ENCODE assay signal across 21 mouse cellular contexts in genomic region chr19:9987593-9987992, GRCm38 (mm10). TPM values are rescaled to one million over a fixed set of nuclear protein-coding genes. Genes with fewer than 3 reads are reported as not detected.
DNase-seq lines count a peak whose midpoint lies in the region; ATAC-seq and TF ChIP-seq lines count a peak whose summit lies in the region.
"Had no signal": no experiment of that assay in that cellular context is flagged by ENCODE, and none has a peak within 500 bp of the region (broad histone marks: within the 10 kb centered on the region; RNA-seq: fewer than 3 reads in every experiment).

No protein-coding gene starts in this region.

- peaks cover 10% of the 10 kb centered on the region for H3K27me3 ChIP-seq in forebrain, embryonic 10.5 days (ENCODE audit: poor library complexity, severe bottlenecking)
- H3K27me3 ChIP-seq in forebrain, postnatal 0 days (ENCODE audit: insufficient read depth, low read length) = no peaks in the 10 kb centered on the region
- H3K27me3 ChIP-seq in intestine, postnatal 0 days (replicated peaks; ENCODE audit: control insufficient read depth, insufficient read depth, low read length) = no peaks in the 10 kb centered on the region
- no peaks in the 10 kb centered on the region for H3K27me3 ChIP-seq in intestine, embryonic 15.5 days (replicated peaks)
- H3K27me3 ChIP-seq in embryonic facial prominence, embryonic 12.5 days = no peaks in the 10 kb centered on the region
- no peaks in the 10 kb centered on the region for H3K27me3 ChIP-seq in liver, embryonic 16.5 days (ENCODE audit: control insufficient read depth, insufficient read depth, low read depth, low read length)
- H3K27me3 ChIP-seq: forebrain, embryonic 13.5 days; stomach, embryonic 15.5 days had no signal

- DNase-seq in forebrain, embryonic 10.5 days (ENCODE audit: extremely low spot score, low spot score) = no peak
- no peak for DNase-seq in forebrain, postnatal 0 days
- DNase-seq in adrenal gland, postnatal 36 days = no peak
- DNase-seq: adrenal gland, adult 2 months; cerebellum, postnatal 10 days; lung, postnatal 10 days; thymus, postnatal 25 days had no signal

- no peak overlapping the region for H3K4me2 ChIP-seq in forebrain, postnatal 0 days (ENCODE audit: low read depth)
- H3K4me2 ChIP-seq in intestine, postnatal 0 days (replicated peaks; ENCODE audit: low read depth) = no peak overlapping the region
- H3K4me2 ChIP-seq in intestine, embryonic 15.5 days (replicated peaks) = no peak overlapping the region
- H3K4me2 ChIP-seq in embryonic facial prominence, embryonic 12.5 days (replicated peaks) = no peak overlapping the region
- H3K4me2 ChIP-seq in liver, embryonic 16.5 days (ENCODE audit: low read depth, low read length) = no peak overlapping the region
- H3K4me2 ChIP-seq: forebrain, embryonic 13.5 days; stomach, embryonic 15.5 days had no signal

- H3K27ac ChIP-seq in forebrain, embryonic 10.5 days = peak overlapping the region; percentile 36; the same call in 1 of the 2 replicates
- no peak overlapping the region for H3K27ac ChIP-seq in forebrain, postnatal 0 days (ENCODE audit: low read depth, low read length)
- H3K27ac ChIP-seq in intestine, postnatal 0 days (ENCODE audit: low read depth, low read length) = no peak overlapping the region
- H3K27ac ChIP-seq in intestine, embryonic 15.5 days = no peak overlapping the region
- H3K27ac ChIP-seq in embryonic facial prominence, embryonic 12.5 days = 0 out of 2 replicates have a peak overlapping the region, but pooled peaks have one; percentile 12
- peak overlapping the region; percentile 1 for H3K27ac ChIP-seq in liver, embryonic 16.5 days (ENCODE audit: low read length)
- H3K27ac ChIP-seq: forebrain, embryonic 13.5 days; hindbrain, embryonic 10.5 days; kidney, postnatal 0 days; stomach, embryonic 15.5 days had no signal

- no peaks in the 10 kb centered on the region for H3K9me3 ChIP-seq in forebrain, embryonic 10.5 days
- no peaks in the 10 kb centered on the region for H3K9me3 ChIP-seq in forebrain, postnatal 0 days (ENCODE audit: low read length)
- no peaks in the 10 kb centered on the region for H3K9me3 ChIP-seq in intestine, postnatal 0 days (ENCODE audit: control insufficient read depth)
- H3K9me3 ChIP-seq in intestine, embryonic 15.5 days = no peaks in the 10 kb centered on the region
- no peaks in the 10 kb centered on the region for H3K9me3 ChIP-seq in embryonic facial prominence, embryonic 12.5 days
- no peaks in the 10 kb centered on the region for H3K9me3 ChIP-seq in liver, embryonic 16.5 days (replicated peaks; ENCODE audit: control insufficient read depth, low read length)
- H3K9me3 ChIP-seq: forebrain, embryonic 13.5 days; hindbrain, embryonic 10.5 days; stomach, embryonic 15.5 days had no signal

- no peak overlapping the region for H3K4me3 ChIP-seq in forebrain, embryonic 10.5 days
- H3K4me3 ChIP-seq in forebrain, postnatal 0 days (ENCODE audit: low read depth, low read length) = no peak overlapping the region
- no peak overlapping the region for H3K4me3 ChIP-seq in intestine, postnatal 0 days (ENCODE audit: low read depth, low read length)
- no peak overlapping the region for H3K4me3 ChIP-seq in intestine, embryonic 15.5 days (replicated peaks)
- H3K4me3 ChIP-seq in embryonic facial prominence, embryonic 12.5 days = no peak overlapping the region
- H3K4me3 ChIP-seq in liver, embryonic 16.5 days (ENCODE audit: low read depth, low read length) = no peak overlapping the region
- H3K4me3 ChIP-seq: forebrain, embryonic 13.5 days; hindbrain, embryonic 10.5 days; stomach, embryonic 15.5 days had no signal

- H3K4me1 ChIP-seq in forebrain, embryonic 10.5 days = peaks cover 34% of the 10 kb centered on the region
- H3K4me1 ChIP-seq in forebrain, postnatal 0 days (ENCODE audit: insufficient read depth) = peaks cover 7% of the 10 kb centered on the region; the same call in 1 of the 2 replicates
- no peaks in the 10 kb centered on the region for H3K4me1 ChIP-seq in intestine, postnatal 0 days (replicated peaks; ENCODE audit: control insufficient read depth, insufficient read depth, low read length)
- H3K4me1 ChIP-seq in intestine, embryonic 15.5 days (replicated peaks) = peaks cover 15% of the 10 kb centered on the region
- H3K4me1 ChIP-seq in embryonic facial prominence, embryonic 12.5 days = peaks cover 25% of the 10 kb centered on the region
- peaks cover 54% of the 10 kb centered on the region for H3K4me1 ChIP-seq in liver, embryonic 16.5 days (ENCODE audit: control insufficient read depth, low read depth, low read length)

- peaks cover 34% of the 10 kb centered on the region for H3K36me3 ChIP-seq in forebrain, embryonic 10.5 days (replicated peaks)
- H3K36me3 ChIP-seq in forebrain, postnatal 0 days (ENCODE audit: insufficient read depth) = peaks cover 14% of the 10 kb centered on the region
- peaks cover 21% of the 10 kb centered on the region for H3K36me3 ChIP-seq in intestine, postnatal 0 days (ENCODE audit: control insufficient read depth, insufficient read depth)
- H3K36me3 ChIP-seq in intestine, embryonic 15.5 days = peaks cover 15% of the 10 kb centered on the region; the same call in 1 of the 2 replicates
- peaks cover 23% of the 10 kb centered on the region for H3K36me3 ChIP-seq in embryonic facial prominence, embryonic 12.5 days
- peaks cover 30% of the 10 kb centered on the region for H3K36me3 ChIP-seq in liver, embryonic 16.5 days (ENCODE audit: control insufficient read depth, insufficient read depth)

- no peak for TF ChIP-seq CTCF in forebrain, postnatal 0 days (IDR thresholded peaks at IDR 0.05; ENCODE audit: low read depth)
- no peak for TF ChIP-seq CTCF in intestine, postnatal 0 days (IDR thresholded peaks at IDR 0.05; ENCODE audit: low read depth)

- no peak for ATAC-seq in forebrain, postnatal 0 days
- ATAC-seq in intestine, postnatal 0 days = no peak
- ATAC-seq in intestine, embryonic 15.5 days = no peak
- no peak for ATAC-seq in embryonic facial prominence, embryonic 12.5 days (ENCODE audit: insufficient number of reproducible peaks, insufficient read depth, low FRiP score, low TSS enrichment)
- ATAC-seq in liver, embryonic 16.5 days (ENCODE audit: low read depth) = no peak
- ATAC-seq in megakaryocyte-erythroid progenitor cell, adult 5-6 weeks (replicated peaks; ENCODE audit: low FRiP score, low TSS enrichment, poor library complexity, severe bottlenecking) = no peak
- ATAC-seq: CD4-positive, CD25-positive, alpha-beta regulatory T cell, adult 4 months; forebrain, embryonic 13.5 days; inflammation-experienced regulatory T-cells, adult 6 months had no signal

- H3K9ac ChIP-seq in forebrain, postnatal 0 days = no peak overlapping the region
- H3K9ac ChIP-seq in intestine, postnatal 0 days (ENCODE audit: low read depth, low read length) = 0 out of 2 replicates have a peak overlapping the region, but pooled peaks have one; percentile 7
- H3K9ac ChIP-seq in intestine, embryonic 15.5 days = no peak overlapping the region
- no peak overlapping the region for H3K9ac ChIP-seq in embryonic facial prominence, embryonic 12.5 days
- H3K9ac ChIP-seq in liver, embryonic 16.5 days (ENCODE audit: low read depth, low read length) = no peak overlapping the region
- H3K9ac ChIP-seq: forebrain, embryonic 13.5 days; stomach, embryonic 15.5 days had no signal

RNA-seq across cellular contexts. Expression of gene Fth1, which starts 7.2 kb away (rescaled TPM):
- polyA plus RNA-seq in forebrain, embryonic 10.5 days (2016; fragmentation: Nextera tagmentation; extraction: Ambion mirVana) = 1,226 and 1,339 TPM in 2 replicates
- 228 and 300 TPM in 2 replicates for total RNA-seq in forebrain, postnatal 0 days (2014; rRNA removed)
- 2,942 and 2,984 TPM in 2 replicates for polyA plus RNA-seq in forebrain, postnatal 0 days (2015; fragmentation: Nextera tagmentation; extraction: Ambion mirVana)
- 6,780 and 7,050 TPM in 2 replicates for polyA plus RNA-seq in intestine, postnatal 0 days (2015; fragmentation: Nextera tagmentation; extraction: Ambion mirVana)
- polyA plus RNA-seq in intestine, embryonic 15.5 days (2015; fragmentation: Nextera tagmentation; extraction: Ambion mirVana) = 1,893 and 1,941 TPM in 2 replicates
- polyA plus RNA-seq in embryonic facial prominence, embryonic 12.5 days (2016; fragmentation: Nextera tagmentation; extraction: Ambion mirVana) = 1,511 and 1,518 TPM in 2 replicates
- polyA plus RNA-seq in liver, embryonic 16.5 days (2015; fragmentation: Nextera tagmentation; extraction: Ambion mirVana) = 3,514 and 3,691 TPM in 2 replicates
- total RNA-seq in adrenal gland, postnatal 36 days (2021) = 1,000 to 10,000 TPM; 2,852 to 3,273 TPM
- total RNA-seq in megakaryocyte-erythroid progenitor cell, adult 5-6 weeks (2014; fragmentation: Nextera tagmentation) = 1,910 and 1,948 TPM in 2 replicates
- 775 and 886 TPM in 2 replicates for total RNA-seq in megakaryocyte-erythroid progenitor cell, adult 5-6 weeks (2017)

RNA-seq across cellular contexts. Expression of gene Best1, which starts 13.8 kb away (rescaled TPM):
- 2.1 and 2.3 TPM in 2 replicates for polyA plus RNA-seq in forebrain, embryonic 10.5 days (2016; fragmentation: Nextera tagmentation; extraction: Ambion mirVana)
- total RNA-seq in forebrain, postnatal 0 days (2014; rRNA removed) = 0.92 and 1.6 TPM in 2 replicates
- polyA plus RNA-seq in forebrain, postnatal 0 days (2015; fragmentation: Nextera tagmentation; extraction: Ambion mirVana) = 1.6 and 3.6 TPM in 2 replicates
- polyA plus RNA-seq in intestine, postnatal 0 days (2015; fragmentation: Nextera tagmentation; extraction: Ambion mirVana) = 0.61 and 0.89 TPM in 2 replicates
- polyA plus RNA-seq in intestine, embryonic 15.5 days (2015; fragmentation: Nextera tagmentation; extraction: Ambion mirVana) = 0.50 and 0.58 TPM in 2 replicates
- polyA plus RNA-seq in embryonic facial prominence, embryonic 12.5 days (2016; fragmentation: Nextera tagmentation; extraction: Ambion mirVana) = 1.7 and 1.8 TPM in 2 replicates
- polyA plus RNA-seq in liver, embryonic 16.5 days (2015; fragmentation: Nextera tagmentation; extraction: Ambion mirVana) = 0.13 and 0.14 TPM in 2 replicates
- total RNA-seq in adrenal gland, postnatal 36 days (2021) = under 1 TPM; 0.16 to 0.36 TPM
- not detected in 2 replicates for total RNA-seq in megakaryocyte-erythroid progenitor cell, adult 5-6 weeks (2014; fragmentation: Nextera tagmentation)
- not detected in 2 replicates for total RNA-seq in megakaryocyte-erythroid progenitor cell, adult 5-6 weeks (2017)
- total RNA-seq: granulocyte monocyte progenitor cell, adult 5-6 weeks; liver, adult 2 months; MEL had no signal

RNA-seq across cellular contexts. Expression of gene Rab3il1, which starts 13.9 kb away (rescaled TPM):
- polyA plus RNA-seq in forebrain, embryonic 10.5 days (2016; fragmentation: Nextera tagmentation; extraction: Ambion mirVana) = 39.3 and 39.8 TPM in 2 replicates
- 14.4 and 19.9 TPM in 2 replicates for total RNA-seq in forebrain, postnatal 0 days (2014; rRNA removed)
- polyA plus RNA-seq in forebrain, postnatal 0 days (2015; fragmentation: Nextera tagmentation; extraction: Ambion mirVana) = 20.0 and 20.6 TPM in 2 replicates
- polyA plus RNA-seq in intestine, postnatal 0 days (2015; fragmentation: Nextera tagmentation; extraction: Ambion mirVana) = 63.6 and 65.8 TPM in 2 replicates
- 34.7 and 35.0 TPM in 2 replicates for polyA plus RNA-seq in intestine, embryonic 15.5 days (2015; fragmentation: Nextera tagmentation; extraction: Ambion mirVana)
- polyA plus RNA-seq in embryonic facial prominence, embryonic 12.5 days (2016; fragmentation: Nextera tagmentation; extraction: Ambion mirVana) = 48.0 and 50.0 TPM in 2 replicates
- polyA plus RNA-seq in liver, embryonic 16.5 days (2015; fragmentation: Nextera tagmentation; extraction: Ambion mirVana) = 236 and 248 TPM in 2 replicates
- total RNA-seq in adrenal gland, postnatal 36 days (2021) = 1 to 10 TPM; 5.6 to 6.6 TPM
- 16.1 and 23.6 TPM in 2 replicates for total RNA-seq in megakaryocyte-erythroid progenitor cell, adult 5-6 weeks (2014; fragmentation: Nextera tagmentation)
- 6.0 and 20.1 TPM in 2 replicates for total RNA-seq in megakaryocyte-erythroid progenitor cell, adult 5-6 weeks (2017)
- polyA plus RNA-seq: CD4-positive, CD25-positive, alpha-beta regulatory T cell, adult 4 months; inflammation-experienced regulatory T-cells, adult 6 months had no signal

RNA-seq across cellular contexts. Expression of gene Fads3, which starts 53.8 kb away (rescaled TPM):
- 4.6 and 5.5 TPM in 2 replicates for polyA plus RNA-seq in forebrain, embryonic 10.5 days (2016; fragmentation: Nextera tagmentation; extraction: Ambion mirVana)
- 45.5 and 45.6 TPM in 2 replicates for total RNA-seq in forebrain, postnatal 0 days (2014; rRNA removed)
- 25.0 and 29.4 TPM in 2 replicates for polyA plus RNA-seq in forebrain, postnatal 0 days (2015; fragmentation: Nextera tagmentation; extraction: Ambion mirVana)
- polyA plus RNA-seq in intestine, postnatal 0 days (2015; fragmentation: Nextera tagmentation; extraction: Ambion mirVana) = 4.7 and 4.8 TPM in 2 replicates
- 15.1 and 16.3 TPM in 2 replicates for polyA plus RNA-seq in intestine, embryonic 15.5 days (2015; fragmentation: Nextera tagmentation; extraction: Ambion mirVana)
- polyA plus RNA-seq in embryonic facial prominence, embryonic 12.5 days (2016; fragmentation: Nextera tagmentation; extraction: Ambion mirVana) = 10.1 and 10.2 TPM in 2 replicates
- 7.3 and 8.6 TPM in 2 replicates for polyA plus RNA-seq in liver, embryonic 16.5 days (2015; fragmentation: Nextera tagmentation; extraction: Ambion mirVana)
- 10 to 100 TPM in 1 of 2 experiments, 1 to 10 TPM in 1; 9.4 to 23.4 TPM for total RNA-seq in adrenal gland, postnatal 36 days (2021)
- total RNA-seq in megakaryocyte-erythroid progenitor cell, adult 5-6 weeks (2014; fragmentation: Nextera tagmentation) = 22.8 and 23.9 TPM in 2 replicates
- 15.9 and 18.7 TPM in 2 replicates for total RNA-seq in megakaryocyte-erythroid progenitor cell, adult 5-6 weeks (2017)
- polyA plus RNA-seq: CD4-positive, CD25-positive, alpha-beta regulatory T cell, adult 4 months; inflammation-experienced regulatory T-cells, adult 6 months had no signal

Comparison
In these comparisons a context has a peak if more than half of its experiments do, and no peak if none do; other contexts are left out.
1. H3K27ac ChIP-seq: peak in forebrain, embryonic 10.5 days (single experiment), embryonic facial prominence, embryonic 12.5 days (single experiment) and liver, embryonic 16.5 days (single experiment); none in forebrain, postnatal 0 days (single experiment), intestine, postnatal 0 days (single experiment) and intestine, embryonic 15.5 days (single experiment).